Mouse (Mus musculus) layer of hippocampus, adult 11-12 months (tissue): Measurements from ENCODE around the gene B3galt5.

Experiments used
- DNase-seq: peaks from one replicate; pipeline ENCODE4 v3.0.0; 2022; ENCODE audit warnings: low spot score

The B3galt5 gene

GRCm38 (mm10) chr16:96341945-96342344 is 106.3 kb downstream of the B3galt5 start:
- no peak for DNase-seq

GRCm38 (mm10) chr16:96345117-96345516 is 109.5 kb downstream of the B3galt5 start:
- peak; percentile 89 for DNase-seq

GRCm38 (mm10) chr16:96348070-96348469 is 112.5 kb downstream of the B3galt5 start:
- no peak for DNase-seq

GRCm38 (mm10) chr16:96348766-96349165 is 113.2 kb downstream of the B3galt5 start:
- no peak for DNase-seq

GRCm38 (mm10) chr16:96351520-96351919 is 115.9 kb downstream of the B3galt5 start:
- no peak for DNase-seq

GRCm38 (mm10) chr16:96353296-96353896 is 117.8 kb downstream of the B3galt5 start:
- DNase-seq = no peak

- DNase-seq = no peak
These were observed 118.4 kb downstream of the B3galt5 start for GRCm38 (mm10) chr16:96353996-96354395.

- DNase-seq = peak; percentile 35
These were observed 122.3 kb downstream of the B3galt5 start for GRCm38 (mm10) chr16:96357903-96358302.

- DNase-seq = no peak
These were observed 125.9 kb downstream of the B3galt5 start for GRCm38 (mm10) chr16:96361305-96362124.

GRCm38 (mm10) chr16:96362873-96363272 is 127.3 kb downstream of the B3galt5 start:
- no peak for DNase-seq

- DNase-seq = no peak
These were observed 127.7 kb downstream of the B3galt5 start for GRCm38 (mm10) chr16:96363277-96363676.

- DNase-seq = no peak
These were observed 129.3 kb downstream of the B3galt5 start for GRCm38 (mm10) chr16:96364870-96365269.
